Mouse (Mus musculus): Measurements from ENCODE around the gene Gcn1l1. TPM values are rescaled to one million over a fixed set of nuclear protein-coding genes. Genes with fewer than 3 reads are reported as not detected.

Gcn1l1 gene
- total and polyA plus RNA-seq, 3 experiments = 88.2 to 123 (median 93.8) TPM

- TF ChIP-seq RCOR1 (IDR thresholded peaks at IDR 0.05; ENCODE audit: low read depth, low read length) = peak; percentile 67
These were observed 63.0 kb downstream of the Gcn1l1 start (continued) for GRCm38 (mm10) chr5:115628083-115628482.

GRCm38 (mm10) chr5:115629672-115630071, 64.6 kb downstream of the Gcn1l1 start:
- peaks cover 34% of the 10 kb centered on the region for H3K79me2 ChIP-seq (ENCODE audit: control insufficient read depth, insufficient read depth, low read length, poor library complexity)
- TF ChIP-seq RAD21 (IDR thresholded peaks at IDR 0.05; ENCODE audit: low read depth, low read length) (no peak), JUND (IDR thresholded peaks at IDR 0.05; ENCODE audit: low read depth, low read length) (no peak), POLR2AphosphoS2 (IDR thresholded peaks at IDR 0.05; ENCODE audit: low read length) (no peak), POLR2AphosphoS5 (IDR thresholded peaks at IDR 0.05; ENCODE audit: borderline replicate concordance, low read depth, low read length) (no peak), GABPA (IDR thresholded peaks at IDR 0.05; ENCODE audit: low read depth, low read length) (no peak), ZKSCAN1 (IDR thresholded peaks at IDR 0.05; ENCODE audit: low read depth, low read length) (no peak), ELF1 (IDR thresholded peaks at IDR 0.05; ENCODE audit: low read depth, low read length) (no peak), TBP (IDR thresholded peaks at IDR 0.05; ENCODE audit: low read depth, low read length) (no peak), TCF12 (IDR thresholded peaks at IDR 0.05; ENCODE audit: low read depth, low read length) (no peak), MAZ (IDR thresholded peaks at IDR 0.05; ENCODE audit: low read depth, low read length) (no peak), EP300 (IDR thresholded peaks at IDR 0.05; ENCODE audit: low read depth in 1 of 2, low read length in 2 of 2) (no peak), ZC3H11A (IDR thresholded peaks at IDR 0.05; ENCODE audit: low read depth, low read length) (no peak), CHD1 (IDR thresholded peaks at IDR 0.05; ENCODE audit: low read depth, low read length) (no peak), NRF1 (IDR thresholded peaks at IDR 0.05; ENCODE audit: insufficient read depth, low read depth, low read length, poor library complexity, severe bottlenecking) (no peak), SMC3 (IDR thresholded peaks at IDR 0.05; ENCODE audit: low read depth, low read length) (no peak), KAT2A (conservative IDR thresholded peaks at IDR 0.05; ENCODE audit: low read depth, low read length) (no peak), MAFK (IDR thresholded peaks at IDR 0.05; ENCODE audit: borderline replicate concordance, low read depth, low read length) (no peak), E2F4 (IDR thresholded peaks at IDR 0.05; ENCODE audit: borderline replicate concordance, low read depth, low read length) (no peak)
- no peaks in the 10 kb centered on the region for H3K9me3 ChIP-seq (replicated peaks; ENCODE audit: insufficient read depth, low read length)
- peaks cover 0 to 37% of the 10 kb centered on the region in 2 experiments; a peak in 2 of 4 replicates for H3K36me3 ChIP-seq (ENCODE audit: control insufficient read depth in 1 of 2, insufficient read depth in 2 of 2, low read length in 2 of 2)
- no peak overlapping the region for H3K27ac ChIP-seq (ENCODE audit: control insufficient read depth, low read depth, low read length)
- no peak overlapping the region for H3K9ac ChIP-seq (ENCODE audit: control insufficient read depth, low read depth, low read length, poor library complexity, severe bottlenecking)
- H3K4me3 ChIP-seq (ENCODE audit: control insufficient read depth in 1 of 2, insufficient read depth in 1 of 2, low read depth in 2 of 2, low read length in 2 of 2) = no peak overlapping the region
- no peaks in the 10 kb centered on the region for H3K27me3 ChIP-seq (ENCODE audit: control insufficient read depth in 1 of 2, insufficient read depth in 2 of 2, low read length in 2 of 2)
- no peak for DNase-seq (ENCODE audit: low read depth, low spot score)
- H3K4me1 ChIP-seq (ENCODE audit: control insufficient read depth in 1 of 2, insufficient read depth in 2 of 2, low read length in 2 of 2) = peaks cover 11 to 50% of the 10 kb centered on the region in 2 experiments

GRCm38 (mm10) chr5:115630291-115630690, 65.2 kb downstream of the Gcn1l1 start:
- no peak for DNase-seq (ENCODE audit: low read depth, low spot score)
- peaks cover 0 to 36% of the 10 kb centered on the region in 2 experiments; a peak in 2 of 4 replicates for H3K36me3 ChIP-seq (ENCODE audit: control insufficient read depth in 1 of 2, insufficient read depth in 2 of 2, low read length in 2 of 2)
- H3K9me3 ChIP-seq (replicated peaks; ENCODE audit: insufficient read depth, low read length) = no peaks in the 10 kb centered on the region
- peaks cover 41% of the 10 kb centered on the region for H3K79me2 ChIP-seq (ENCODE audit: control insufficient read depth, insufficient read depth, low read length, poor library complexity)
- no peak overlapping the region for H3K27ac ChIP-seq (ENCODE audit: control insufficient read depth, low read depth, low read length)
- no peak overlapping the region for H3K4me3 ChIP-seq (ENCODE audit: control insufficient read depth in 1 of 2, insufficient read depth in 1 of 2, low read depth in 2 of 2, low read length in 2 of 2)
- no peak overlapping the region for H3K9ac ChIP-seq (ENCODE audit: control insufficient read depth, low read depth, low read length, poor library complexity, severe bottlenecking)
- no peaks in the 10 kb centered on the region for H3K27me3 ChIP-seq (ENCODE audit: control insufficient read depth in 1 of 2, insufficient read depth in 2 of 2, low read length in 2 of 2)
- H3K4me1 ChIP-seq (ENCODE audit: control insufficient read depth in 1 of 2, insufficient read depth in 2 of 2, low read length in 2 of 2) = peaks cover 11 to 52% of the 10 kb centered on the region in 2 experiments
- TF ChIP-seq POLR2AphosphoS2 (IDR thresholded peaks at IDR 0.05; ENCODE audit: low read length) (no peak), MXI1 (IDR thresholded peaks at IDR 0.05; ENCODE audit: low read depth, low read length) (no peak), ETS1 (IDR thresholded peaks at IDR 0.05; ENCODE audit: low read depth, low read length) (no peak), USF1 (IDR thresholded peaks at IDR 0.05; ENCODE audit: low read depth, low read length) (no peak), E2F4 (IDR thresholded peaks at IDR 0.05; ENCODE audit: borderline replicate concordance, low read depth, low read length) (no peak), NELFE (IDR thresholded peaks at IDR 0.05; ENCODE audit: low read depth, low read length) (no peak), GATA1 (IDR thresholded peaks at IDR 0.05; ENCODE audit: low read depth, low read length) (no peak), POLR2A (IDR thresholded peaks at IDR 0.05; ENCODE audit: control insufficient read depth in 1 of 2, insufficient read depth in 1 of 2, low read depth in 1 of 2, low read length in 2 of 2, poor library complexity in 1 of 2) (no peak), MYC (IDR thresholded peaks at IDR 0.05; ENCODE audit: low read depth, low read length) (no peak), ZNF384 (IDR thresholded peaks at IDR 0.05; ENCODE audit: low read depth, low read length) (no peak), JUND (IDR thresholded peaks at IDR 0.05; ENCODE audit: low read depth, low read length) (no peak), SMC3 (IDR thresholded peaks at IDR 0.05; ENCODE audit: low read depth, low read length) (no peak), ELF1 (IDR thresholded peaks at IDR 0.05; ENCODE audit: low read depth, low read length) (no peak), MEF2A (IDR thresholded peaks at IDR 0.05; ENCODE audit: extremely low read depth, insufficient replicate concordance, low read depth, low read length, poor library complexity, severe bottlenecking) (no peak), CTCF (IDR thresholded peaks at IDR 0.05 in 2 of 3, conservative IDR thresholded peaks at IDR 0.05 in 1 of 3; ENCODE audit: control insufficient read depth in 1 of 3, insufficient read depth in 1 of 3, low read depth in 2 of 3, low read length in 3 of 3, poor library complexity in 1 of 3, severe bottlenecking in 1 of 3) (no peak), RCOR1 (IDR thresholded peaks at IDR 0.05; ENCODE audit: low read depth, low read length) (no peak)
